Mouse (Mus musculus) naive thymus-derived CD4-positive, alpha-beta T cell, adult 2 months (primary cell): ENCODE data around the gene Vmn1r82.

Experiments used
- DNase-seq: peaks from one replicate; pipeline ENCODE4 v3.0.0-alpha.2; 2011; ENCODE audit warnings: low read depth

The Vmn1r82 gene

DNA sequence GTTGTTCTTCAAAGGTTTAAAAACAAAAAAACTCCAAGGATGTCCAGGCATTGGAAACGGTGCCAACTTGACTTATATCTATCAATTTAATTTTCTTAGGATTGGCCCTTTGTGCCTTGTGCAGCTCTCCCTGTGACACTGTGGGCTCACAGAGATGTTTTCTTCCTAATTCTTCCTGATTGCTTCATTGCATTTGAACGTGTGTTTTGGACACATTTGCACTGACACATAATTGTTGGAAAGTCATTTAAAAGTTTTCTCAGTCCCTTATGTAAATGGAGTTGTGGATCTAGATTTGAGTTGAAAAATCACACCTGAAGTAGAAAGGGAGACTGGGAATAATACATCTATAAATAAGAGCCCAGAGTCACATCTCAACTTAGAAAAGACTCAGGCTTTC is at the start of gene Vmn1r82:
TSS of gene Vmn1r82 (plus strand) at position 301 of the 400 bp plus-strand sequence.
- no peak for DNase-seq

GRCm38 (mm10) chr7:12268169-12268568 is 32.1 kb upstream of the Vmn1r82 start, which contains the start of gene Vmn1r81:
Vmn1r81 (minus strand) TSS chr7:12268269.
- DNase-seq = no peak

DNA sequence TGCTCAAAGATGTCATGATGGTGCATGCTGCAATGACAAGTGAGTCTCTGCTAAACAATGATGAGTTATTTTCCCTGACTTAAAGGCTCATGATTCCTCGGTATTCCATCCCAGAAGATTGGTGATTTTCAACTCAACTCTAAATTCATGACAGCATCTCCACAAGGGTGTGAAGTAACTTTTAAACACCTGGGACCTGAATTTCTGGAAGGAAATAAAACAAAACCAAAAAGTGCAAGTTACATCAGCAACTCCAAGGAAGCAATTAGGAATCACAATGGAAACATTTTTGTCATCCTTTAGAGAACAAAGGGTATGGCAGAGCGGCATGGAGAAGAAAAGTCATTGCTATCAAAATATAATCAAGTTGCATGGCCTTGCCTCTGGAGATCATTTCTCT is 29.2 kb downstream of the Vmn1r82 start, which contains the start of gene Vmn1r83:
TSS of gene Vmn1r83 (minus strand) at position 101 of the 400 bp plus-strand sequence.
- no peak for DNase-seq
